ENCODE assay signal across 16 mouse cellular contexts in genomic region chr15:97186034-97186433, GRCm38 (mm10).
DNase-seq lines count a peak whose midpoint lies in the region; ATAC-seq and TF ChIP-seq lines count a peak whose summit lies in the region.
"Had no signal": no experiment of that assay in that cellular context is flagged by ENCODE, and none has a peak within 500 bp of the region (broad histone marks: within the 10 kb centered on the region; RNA-seq: fewer than 3 reads in every experiment).

No protein-coding gene starts in this region.

- H3K79me2 ChIP-seq in CH12.LX (replicated peaks; ENCODE audit: control insufficient read depth, extremely low read depth, insufficient read depth, poor library complexity, severe bottlenecking), result no peaks in the 10 kb centered on the region

- H3K9ac ChIP-seq in kidney, postnatal 0 days (ENCODE audit: low read depth, low read length), result no peak overlapping the region
- no peak overlapping the region for H3K9ac ChIP-seq in CH12.LX (ENCODE audit: insufficient read depth, low read depth)
- H3K9ac ChIP-seq: forebrain, postnatal 0 days; stomach, embryonic 15.5 days had no signal

- no peak overlapping the region for H3K27ac ChIP-seq in kidney, postnatal 0 days
- no peak overlapping the region for H3K27ac ChIP-seq in CH12.LX (ENCODE audit: insufficient read depth, low read depth)
- H3K27ac ChIP-seq: hindbrain, embryonic 10.5 days; left cerebral cortex, adult 2 months; midbrain, embryonic 10.5 days; stomach, embryonic 15.5 days had no signal

- dilution Hi-C loops in CH12.LX (cut with MboI; ENCODE audit: extremely low pct_ligation_motif_present, extremely low pct_unique_long_range_greater_than_20kb, low sequenced_read_pairs), result no loop called here

- no peak for ATAC-seq in kidney, postnatal 0 days (replicated peaks; ENCODE audit: low FRiP score, low read depth)
- ATAC-seq in activated CD4-positive, CD25-positive, alpha-beta regulatory T cell, adult 4 months, result no peak
- ATAC-seq: forebrain, postnatal 0 days had no signal

- peak; percentile 27 for DNase-seq in gastrocnemius, postnatal 10 days
- DNase-seq in gastrocnemius, postnatal 25 days, result no peak
- DNase-seq in kidney, postnatal 0 days (ENCODE audit: low spot score), result peak; percentile 77
- DNase-seq in kidney, adult 18-20 months, result no peak
- DNase-seq in CH12.LX (ENCODE audit: extremely low read depth), result no peak
- DNase-seq in kidney, postnatal 4 days, result peak; percentile 73 to 75
- no peak for DNase-seq in layer of hippocampus, postnatal 36 days
- DNase-seq: adrenal gland, adult 8-10 months; forebrain, postnatal 0 days; liver; thymus, postnatal 36 days had no signal

- WGBS in kidney, postnatal 0 days, result 33% methylated on average over 8 of the region's 8 CpGs

- no peaks in the 10 kb centered on the region for H3K36me3 ChIP-seq in kidney, postnatal 0 days (ENCODE audit: insufficient read depth, low read length)
- H3K36me3 ChIP-seq in CH12.LX (replicated peaks in 1 of 2; ENCODE audit: control insufficient read depth in 1 of 2, insufficient read depth in 1 of 2, low read length in 1 of 2), result no peaks in the 10 kb centered on the region
- H3K36me3 ChIP-seq: hindbrain, embryonic 10.5 days; midbrain, embryonic 10.5 days; stomach, embryonic 15.5 days had no signal

- TF ChIP-seq RAD21 in CH12.LX (IDR thresholded peaks at IDR 0.05; ENCODE audit: low read depth, low read length), result peak; percentile 32

- no peak overlapping the region for H3K4me3 ChIP-seq in kidney, postnatal 0 days (replicated peaks; ENCODE audit: low read depth, low read length)
- no peak overlapping the region for H3K4me3 ChIP-seq in CH12.LX (replicated peaks in 1 of 3; ENCODE audit: low read depth in 2 of 3, low read length in 2 of 3, poor library complexity in 1 of 3)
- H3K4me3 ChIP-seq: hindbrain, embryonic 10.5 days; left cerebral cortex, adult 2 months; midbrain, embryonic 10.5 days; stomach, embryonic 15.5 days had no signal

- H3K27me3 ChIP-seq in kidney, postnatal 0 days (ENCODE audit: insufficient read depth, low read length), result no peaks in the 10 kb centered on the region
- no peaks in the 10 kb centered on the region for H3K27me3 ChIP-seq in CH12.LX (replicated peaks)
- H3K27me3 ChIP-seq: stomach, embryonic 15.5 days had no signal

- in situ Hi-C loops in CH12.LX (cut with MboI; ENCODE audit: low pct_ligation_motif_present, low pct_unique_long_range_greater_than_20kb, low sequenced_read_pairs), result no loop called here

- no peaks in the 10 kb centered on the region for H3K9me3 ChIP-seq in kidney, postnatal 0 days (replicated peaks; ENCODE audit: low read length)
- H3K9me3 ChIP-seq in CH12.LX (replicated peaks; ENCODE audit: low read length), result no peaks in the 10 kb centered on the region
- H3K9me3 ChIP-seq: hindbrain, embryonic 10.5 days; midbrain, embryonic 10.5 days; stomach, embryonic 15.5 days had no signal

- TF ChIP-seq POLR2A in CH12.LX (IDR thresholded peaks at IDR 0.05; ENCODE audit: low read depth, low read length), result no peak

- no peak overlapping the region for H3K4me2 ChIP-seq in kidney, postnatal 0 days (ENCODE audit: low read length)
- H3K4me2 ChIP-seq in CH12.LX (ENCODE audit: insufficient read depth, low read depth, poor library complexity, severe bottlenecking), result no peak overlapping the region
- H3K4me2 ChIP-seq: stomach, embryonic 15.5 days had no signal

- H3K4me1 ChIP-seq in kidney, postnatal 0 days (replicated peaks; ENCODE audit: insufficient read depth, low read length), result 0 out of 2 replicates have a peak, but pooled peaks cover 3% of the 10 kb centered on the region
- H3K4me1 ChIP-seq in CH12.LX (ENCODE audit: control insufficient read depth in 1 of 2, insufficient read depth in 2 of 2), result peaks cover 4 to 17% of the 10 kb centered on the region in 2 experiments

- TF ChIP-seq EP300 in CH12.LX (IDR thresholded peaks at IDR 0.05; ENCODE audit: low read length), result no peak

- peak; percentile 73 for TF ChIP-seq CTCF in kidney, postnatal 0 days (IDR thresholded peaks at IDR 0.05; ENCODE audit: low read depth)
- peak in 1 of 2 experiments; percentile 43; a peak in 2 of 4 replicates for TF ChIP-seq CTCF in CH12.LX (conservative IDR thresholded peaks at IDR 0.05 in 1 of 2, IDR thresholded peaks at IDR 0.05 in 1 of 2; ENCODE audit: low read depth in 2 of 2, low read length in 2 of 2)

TF ChIP-seq in CH12.LX, 34 proteins besides CTCF, POLR2A, EP300 and RAD21:
- TF ChIP-seq HCFC1 (IDR thresholded peaks at IDR 0.05; ENCODE audit: low read depth, low read length) (no peak), SMC3 (IDR thresholded peaks at IDR 0.05; ENCODE audit: low read depth, low read length) (peak; percentile 15)

Comparison
In these comparisons a context has a peak if more than half of its experiments do, and no peak if none do; other contexts are left out.
1. DNase-seq: peak in gastrocnemius, postnatal 10 days (single experiment), kidney, postnatal 0 days (single experiment) and kidney, postnatal 4 days (2 of 2); none in gastrocnemius, postnatal 25 days (single experiment), kidney, adult 18-20 months (single experiment), CH12.LX (single experiment) and layer of hippocampus, postnatal 36 days (0 of 2).